Mouse (Mus musculus) heart, postnatal 0 days (tissue): ENCODE measurements around the gene Rsph3b.

Source experiments
- CTCF ChIP-seq: IDR thresholded peaks from 2 replicates; pipeline ENCODE4 v1.5.1; 2016; ENCODE audit warnings: antibody characterized with exemption, control low read depth, low read depth
- EP300 ChIP-seq: IDR thresholded peaks from 2 replicates; pipeline ENCODE4 v1.6.1; 2016; ENCODE audit warnings: antibody characterized with exemption, low read depth

- TF ChIP-seq CTCF (no peak), EP300 (no peak)
These were observed 82.9 kb downstream of the Rsph3b start for GRCm38 (mm10) chr17:6865580-6865979.
